Mouse (Mus musculus) naive thymus-derived CD4-positive, alpha-beta T cell, adult 5 months (primary cell): ENCODE data around the gene Atl1. TPM values are rescaled to one million over a fixed set of nuclear protein-coding genes. Genes with fewer than 3 reads are reported as not detected.

Experiments
- polyA plus RNA-seq: library from polyadenylated mRNA; unstranded; fragments of 100-300 nt; shearing (Covaris generic); gene quantifications from one replicate; pipeline ENCODE4 v1.2.1, GENCODE M21; 2017

Atl1 gene
- polyA plus RNA-seq = 1.2 TPM

GRCm38 (mm10) chr12:69892371-69893251, at the start of gene Atl1, which contains the start of gene Map4k5:
Atl1 (plus strand) TSS chr12:69892614.
Map4k5 (minus strand) TSS chr12:69893200.

GRCm38 (mm10) chr12:69986786-69987497, 94.5 kb downstream of the Atl1 start, which contains the start of gene Sav1:
Sav1 (minus strand) TSS chr12:69987002.

Other genes starting within 250 kb of the Atl1 start
- 26.2 TPM for gene Sos2, start 210.8 kb upstream of the Atl1 start, polyA plus RNA-seq
- gene L2hgdh, start 167.7 kb upstream of the Atl1 start, polyA plus RNA-seq = 4.2 TPM
- gene Atp5s, start 167.7 kb upstream of the Atl1 start, polyA plus RNA-seq = 20.2 TPM
- gene Cdkl1, start 101.3 kb upstream of the Atl1 start, polyA plus RNA-seq = not detected
- gene Map4k5, start 586 bp downstream of the Atl1 start, polyA plus RNA-seq = 15.8 TPM
- gene Sav1, start 94.4 kb downstream of the Atl1 start, polyA plus RNA-seq = 5.6 TPM
- gene Nin, start 221.1 kb downstream of the Atl1 start, polyA plus RNA-seq = 63.0 TPM